Mouse (Mus musculus) hindbrain, embryonic 15.5 days (tissue): ENCODE measurements around the gene Mmp17. TPM values are rescaled to one million over a fixed set of nuclear protein-coding genes. Genes with fewer than 3 reads are reported as not detected.
A peak's percentile ranks its signal among the peaks of the same experiment; 100 is the strongest.

Experiments used
- ATAC-seq: fragments of 200-750 bp; cut with Nextera tagmentation; 2 replicates; pipeline ENCODE4 v1.8.0; 2017; ENCODE audit warnings: low read depth, moderate number of reproducible peaks, moderate TSS enrichment; ENCODE audit not compliant: low FRiP score
- H3K27ac ChIP-seq: fragments of 300-500 bp; sonication (generic); replicated peaks from 2 replicates; pipeline ENCODE4 v1.5.1; 2015; ENCODE audit warnings: mild to moderate bottlenecking, inconsistent platforms
- H3K27me3 ChIP-seq: fragments of 300-500 bp; sonication (generic); 2 replicates; pipeline ENCODE4 v1.6.1; 2015; ENCODE audit warnings: control low read depth, inconsistent platforms
- H3K36me3 ChIP-seq: fragments of 300-500 bp; sonication (generic); 2 replicates; pipeline ENCODE4 v1.6.1; 2015; ENCODE audit warnings: control low read depth, inconsistent platforms
- H3K4me1 ChIP-seq: fragments of 300-500 bp; sonication (generic); replicated peaks from 2 replicates; pipeline ENCODE4 v1.6.1; 2015; ENCODE audit warnings: control low read depth, inconsistent platforms
- H3K4me2 ChIP-seq: fragments of 300-500 bp; sonication (generic); 2 replicates; pipeline ENCODE4 v1.6.1; 2015; ENCODE audit warnings: moderate library complexity, mild to moderate bottlenecking, inconsistent platforms
- H3K4me3 ChIP-seq: fragments of 300-500 bp; sonication (generic); 2 replicates; pipeline ENCODE4 v1.5.1; 2015; ENCODE audit warnings: mild to moderate bottlenecking, inconsistent platforms
- H3K9ac ChIP-seq: fragments of 300-500 bp; sonication (generic); 2 replicates; pipeline ENCODE4 v1.6.1; 2015; ENCODE audit warnings: inconsistent platforms
- H3K9me3 ChIP-seq: fragments of 300-500 bp; sonication (generic); 2 replicates; pipeline ENCODE4 v1.6.1; 2016; ENCODE audit warnings: control low read depth, inconsistent platforms
- WGBS: fragments of 180-500 bp; shearing (Covaris S2); methylation state at CpG from one replicate; pipeline ENCODE4 v1.1.7; 2015; 5-methylcytosine and 5-hydroxymethylcytosine counted together
- polyA plus RNA-seq: library from polyadenylated mRNA; unstranded; fragments of >200 nt; fragmentation: Nextera tagmentation; extraction: Ambion mirVana; gene quantifications from 2 replicates; pipeline ENCODE4 v1.2.1, GENCODE M21; 2015

Mmp17 gene
- 11.7 and 13.5 TPM in 2 replicates for polyA plus RNA-seq

DNA sequence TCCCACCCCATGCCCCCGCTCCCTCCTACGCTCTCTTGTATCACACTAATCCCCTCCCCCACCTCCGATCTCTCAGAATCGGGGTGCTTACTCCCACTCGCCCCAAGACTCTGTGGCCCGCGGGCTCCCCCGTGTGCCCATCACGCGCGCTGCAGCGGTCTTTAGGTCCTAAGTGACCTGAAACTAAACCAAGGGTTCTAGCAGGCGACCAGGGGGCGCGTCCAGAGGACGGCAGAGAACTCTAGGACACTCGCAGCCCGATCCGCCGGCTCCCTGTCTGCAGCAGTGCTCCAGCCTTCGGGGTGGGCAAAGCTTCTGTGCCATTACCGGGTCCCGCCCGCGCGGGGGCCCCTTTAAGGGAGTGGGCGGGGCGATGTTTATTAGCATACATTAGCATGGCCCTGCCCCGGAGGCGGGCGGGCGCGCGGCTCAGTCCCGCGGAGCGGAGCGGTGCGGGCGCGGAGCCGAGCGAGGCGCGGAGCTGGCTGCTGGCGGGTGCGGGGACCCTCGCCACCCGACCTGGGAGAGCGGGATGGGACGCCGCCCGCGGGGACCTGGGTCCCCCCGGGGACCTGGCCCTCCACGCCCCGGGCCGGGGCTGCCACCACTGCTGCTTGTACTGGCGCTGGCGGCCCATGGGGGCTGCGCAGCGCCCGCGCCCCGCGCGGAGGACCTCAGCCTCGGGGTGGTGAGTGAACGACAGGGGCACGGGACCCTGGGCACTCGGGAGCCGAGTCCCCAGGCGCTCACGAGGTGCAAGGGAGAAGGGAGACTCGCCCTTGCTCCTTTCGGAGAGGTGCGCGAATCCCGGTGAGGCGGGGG is at the start of gene Mmp17:
TSS of gene Mmp17 (plus strand) at position 409 of the 822 bp plus-strand sequence.
- peaks cover 16% of the 10 kb centered on the region; the same call in 1 of the 2 replicates for H3K27me3 ChIP-seq
- H3K4me3 ChIP-seq, result peak within 1 kb of the TSS; percentile 62
- no peaks in the 10 kb centered on the region for H3K9me3 ChIP-seq
- peak; percentile 93 for ATAC-seq
- peak within 1 kb of the TSS; percentile 84 for H3K4me2 ChIP-seq
- WGBS, result under 1% methylated on average over 80 of the region's 80 CpGs
- peak within 1 kb of the TSS; percentile 69 for H3K9ac ChIP-seq
- H3K27ac ChIP-seq, result peak within 1 kb of the TSS; percentile 69; the same call in 1 of the 2 replicates
- peaks cover 29% of the 10 kb centered on the region for H3K4me1 ChIP-seq
- H3K36me3 ChIP-seq, result no peaks in the 10 kb centered on the region

- no peaks in the 10 kb centered on the region for H3K4me1 ChIP-seq
- no peaks in the 10 kb centered on the region for H3K27me3 ChIP-seq
- 82% methylated on average over 2 of the region's 2 CpGs for WGBS
- no peak overlapping the region for H3K27ac ChIP-seq
- H3K36me3 ChIP-seq, result 0 out of 2 replicates have a peak, but pooled peaks cover 7% of the 10 kb centered on the region
- no peak overlapping the region for H3K9ac ChIP-seq
- no peak overlapping the region for H3K4me2 ChIP-seq
- no peaks in the 10 kb centered on the region for H3K9me3 ChIP-seq
- H3K4me3 ChIP-seq, result no peak overlapping the region
- ATAC-seq, result no peak
Observed at GRCm38 (mm10) chr5:129534500-129534899, 49.5 kb upstream of the Mmp17 start.

DNA sequence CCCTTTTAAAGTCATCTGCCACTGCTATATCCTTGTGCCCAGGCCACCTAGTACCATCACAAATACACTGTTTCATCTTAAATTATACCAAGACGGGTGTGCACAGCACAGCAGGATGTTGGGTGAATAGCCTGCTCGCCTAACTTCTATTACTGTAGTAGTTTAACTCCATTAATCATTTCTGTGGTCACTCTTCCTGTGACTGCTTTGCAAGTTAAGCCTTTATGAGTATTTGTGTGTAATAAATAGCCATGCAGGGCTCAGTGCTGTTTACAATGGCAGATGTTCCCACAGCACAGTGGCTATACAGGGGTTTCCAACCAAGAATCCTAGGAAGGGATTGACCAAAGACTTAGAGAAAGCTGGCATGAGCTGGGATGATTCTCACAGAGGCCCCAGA is 48.9 kb upstream of the Mmp17 start:
- Histone ChIP-seq H3K27ac (no peak overlapping the region), H3K9me3 (no peaks in the 10 kb centered on the region), H3K27me3 (no peaks in the 10 kb centered on the region), H3K4me3 (no peak overlapping the region), H3K4me1 (no peaks in the 10 kb centered on the region), H3K9ac (no peak overlapping the region), H3K4me2 (no peak overlapping the region), H3K36me3 (peaks cover 9% of the 10 kb centered on the region; the same call in 1 of the 2 replicates)
- ATAC-seq, result no peak
- WGBS, result 83% methylated on average over 2 of the region's 2 CpGs

- H3K4me1 ChIP-seq, result no peaks in the 10 kb centered on the region
- H3K9ac ChIP-seq, result no peak overlapping the region
- H3K4me3 ChIP-seq, result no peak overlapping the region
- peaks cover 13% of the 10 kb centered on the region for H3K36me3 ChIP-seq
- 97% methylated on average over 3 of the region's 3 CpGs for WGBS
- H3K9me3 ChIP-seq, result no peaks in the 10 kb centered on the region
- H3K27ac ChIP-seq, result no peak overlapping the region
- no peak overlapping the region for H3K4me2 ChIP-seq
- ATAC-seq, result no peak
- H3K27me3 ChIP-seq, result no peaks in the 10 kb centered on the region
Observed at GRCm38 (mm10) chr5:129535431-129535830, 48.5 kb upstream of the Mmp17 start.

DNA sequence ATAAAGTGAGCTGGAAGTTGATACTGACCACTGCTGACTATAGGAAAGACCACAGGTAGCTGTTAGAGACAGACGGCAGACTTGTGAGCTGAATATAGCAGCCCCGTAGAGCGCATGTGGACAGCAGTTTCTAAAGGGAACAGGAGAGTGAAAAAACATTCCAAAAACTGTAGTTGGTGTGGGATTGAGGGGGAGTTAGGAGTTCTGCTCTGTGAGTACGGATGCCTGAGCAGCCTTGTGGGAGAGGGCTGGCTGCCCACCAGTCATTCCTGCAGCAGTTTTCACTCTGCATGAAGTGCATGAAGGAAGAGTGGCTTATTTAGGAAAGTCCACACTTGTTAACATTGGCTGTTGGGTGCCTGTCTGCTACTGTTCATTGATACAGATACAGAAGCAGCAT is 45.1 kb upstream of the Mmp17 start:
- Histone ChIP-seq H3K9me3 (no peaks in the 10 kb centered on the region), H3K27me3 (no peaks in the 10 kb centered on the region), H3K4me1 (no peaks in the 10 kb centered on the region), H3K36me3 (peaks cover 39% of the 10 kb centered on the region), H3K4me2 (no peak overlapping the region), H3K4me3 (no peak overlapping the region), H3K27ac (no peak overlapping the region), H3K9ac (no peak overlapping the region)
- 95% methylated on average over 4 of the region's 4 CpGs for WGBS
- ATAC-seq, result no peak

DNA sequence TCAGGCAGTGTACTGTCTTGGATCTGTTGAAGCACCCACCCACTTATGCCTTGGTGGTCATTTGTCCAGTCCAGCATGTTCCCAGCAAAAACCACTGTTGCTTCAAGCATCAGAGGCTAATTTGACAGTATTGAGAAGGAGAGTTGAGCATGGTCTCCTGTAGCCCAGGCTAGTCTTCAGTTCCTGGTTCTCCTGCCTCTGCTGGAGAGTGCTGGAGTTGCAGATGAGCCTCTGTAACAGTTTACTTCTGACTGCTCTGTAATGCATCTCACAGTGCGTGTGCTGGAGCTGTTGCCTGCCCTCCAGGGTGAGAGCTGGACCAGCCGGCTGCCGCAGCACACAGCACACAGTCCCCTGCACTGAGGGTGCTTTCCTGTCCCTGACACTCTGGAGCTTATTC is 41.7 kb upstream of the Mmp17 start:
- no peak overlapping the region for H3K27ac ChIP-seq
- WGBS, result 92% methylated on average over 3 of the region's 3 CpGs
- no peak for ATAC-seq
- H3K4me3 ChIP-seq, result no peak overlapping the region
- H3K4me2 ChIP-seq, result no peak overlapping the region
- no peak overlapping the region for H3K9ac ChIP-seq
- no peaks in the 10 kb centered on the region for H3K4me1 ChIP-seq
- peaks cover 68% of the 10 kb centered on the region for H3K36me3 ChIP-seq
- no peaks in the 10 kb centered on the region for H3K27me3 ChIP-seq
- H3K9me3 ChIP-seq, result no peaks in the 10 kb centered on the region

GRCm38 (mm10) chr5:129545787-129546186 is 38.2 kb upstream of the Mmp17 start:
- no peak overlapping the region for H3K27ac ChIP-seq
- no peak overlapping the region for H3K9ac ChIP-seq
- H3K27me3 ChIP-seq, result no peaks in the 10 kb centered on the region
- H3K4me3 ChIP-seq, result no peak overlapping the region
- peaks cover 85% of the 10 kb centered on the region for H3K36me3 ChIP-seq
- no peaks in the 10 kb centered on the region for H3K4me1 ChIP-seq
- no peak for ATAC-seq
- H3K9me3 ChIP-seq, result no peaks in the 10 kb centered on the region
- 84% methylated on average over 9 of the region's 9 CpGs for WGBS
- H3K4me2 ChIP-seq, result no peak overlapping the region

- Histone ChIP-seq H3K27ac (no peak overlapping the region), H3K4me2 (no peak overlapping the region), H3K4me1 (no peaks in the 10 kb centered on the region), H3K9ac (no peak overlapping the region), H3K4me3 (no peak overlapping the region), H3K36me3 (peaks cover 87% of the 10 kb centered on the region), H3K27me3 (no peaks in the 10 kb centered on the region), H3K9me3 (no peaks in the 10 kb centered on the region)
- no peak for ATAC-seq
- 89% methylated on average over 12 of the region's 12 CpGs for WGBS
Observed at GRCm38 (mm10) chr5:129549716-129550115, 34.3 kb upstream of the Mmp17 start.

GRCm38 (mm10) chr5:129550790-129551189 is 33.2 kb upstream of the Mmp17 start:
- Histone ChIP-seq H3K36me3 (peaks cover 92% of the 10 kb centered on the region), H3K4me3 (no peak overlapping the region), H3K9ac (no peak overlapping the region), H3K27ac (no peak overlapping the region), H3K27me3 (no peaks in the 10 kb centered on the region), H3K4me2 (no peak overlapping the region), H3K4me1 (no peaks in the 10 kb centered on the region), H3K9me3 (no peaks in the 10 kb centered on the region)
- WGBS, result 94% methylated on average over 6 of the region's 6 CpGs
- ATAC-seq, result no peak

- H3K4me1 ChIP-seq, result no peaks in the 10 kb centered on the region
- H3K4me2 ChIP-seq, result no peak overlapping the region
- no peak overlapping the region for H3K27ac ChIP-seq
- H3K36me3 ChIP-seq, result peaks cover 91% of the 10 kb centered on the region
- no peaks in the 10 kb centered on the region for H3K27me3 ChIP-seq
- no peak overlapping the region for H3K9ac ChIP-seq
- 96% methylated on average over 2 of the region's 2 CpGs for WGBS
- no peak overlapping the region for H3K4me3 ChIP-seq
- no peak for ATAC-seq
- no peaks in the 10 kb centered on the region for H3K9me3 ChIP-seq
Observed at GRCm38 (mm10) chr5:129551991-129552390, 32.0 kb upstream of the Mmp17 start.

GRCm38 (mm10) chr5:129553642-129554041 is 30.3 kb upstream of the Mmp17 start:
- 89% methylated on average over 6 of the region's 6 CpGs for WGBS
- peaks cover 91% of the 10 kb centered on the region for H3K36me3 ChIP-seq
- H3K9ac ChIP-seq, result no peak overlapping the region
- H3K4me3 ChIP-seq, result no peak overlapping the region
- H3K4me1 ChIP-seq, result no peaks in the 10 kb centered on the region
- H3K4me2 ChIP-seq, result no peak overlapping the region
- no peaks in the 10 kb centered on the region for H3K27me3 ChIP-seq
- no peak overlapping the region for H3K27ac ChIP-seq
- no peak for ATAC-seq
- H3K9me3 ChIP-seq, result no peaks in the 10 kb centered on the region

GRCm38 (mm10) chr5:129558591-129558990 is 25.4 kb upstream of the Mmp17 start:
- ATAC-seq, result no peak
- 90% methylated on average over 5 of the region's 5 CpGs for WGBS
- Histone ChIP-seq H3K27ac (no peak overlapping the region), H3K9me3 (no peaks in the 10 kb centered on the region), H3K27me3 (no peaks in the 10 kb centered on the region), H3K4me1 (no peaks in the 10 kb centered on the region), H3K36me3 (peaks cover 77% of the 10 kb centered on the region), H3K4me2 (no peak overlapping the region), H3K9ac (no peak overlapping the region), H3K4me3 (no peak overlapping the region)
